Mouse (Mus musculus): ENCODE results near the gene Msh5. TPM values are rescaled to one million over a fixed set of nuclear protein-coding genes. Genes with fewer than 3 reads are reported as not detected.

Msh5 gene
- total RNA-seq, 2 experiments from 2014 or later: not detected

GRCm38 (mm10) chr17:35032323-35032870 lies 14.1 kb downstream of the Msh5 start:
- intact Hi-C loops (cut with DNase I): no loop called here
- TF ChIP-seq CTCF (IDR thresholded peaks at IDR 0.05): no peak
- Histone ChIP-seq H3K27ac (no peak overlapping the region), H3K4me3 (no peak overlapping the region)
- DNase-seq: no peak

DNA sequence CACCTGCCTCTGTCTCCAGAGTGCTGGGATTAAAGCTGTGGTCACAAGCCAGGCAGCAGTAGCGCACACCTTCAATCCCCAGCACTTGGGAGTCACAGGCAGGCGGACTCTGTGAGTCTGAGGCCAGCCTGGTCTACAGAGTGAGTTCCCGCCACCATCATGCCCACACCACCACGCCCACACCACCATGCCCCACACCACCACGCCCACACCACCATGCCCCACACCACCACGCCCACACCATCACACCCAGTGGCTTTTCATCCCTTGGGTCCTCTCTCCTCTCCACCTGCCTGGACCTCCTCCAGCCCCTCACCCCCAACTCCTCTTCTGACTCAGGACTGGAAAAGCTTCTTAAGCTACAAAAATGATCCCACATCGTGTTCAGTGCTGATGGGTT lies 14.7 kb downstream of the Msh5 start:
- intact Hi-C loops (cut with DNase I): no loop called here
- Histone ChIP-seq H3K4me3 (no peak overlapping the region), H3K27ac (no peak overlapping the region)
- peak; percentile 15 for DNase-seq
- TF ChIP-seq CTCF (IDR thresholded peaks at IDR 0.05): no peak

DNA sequence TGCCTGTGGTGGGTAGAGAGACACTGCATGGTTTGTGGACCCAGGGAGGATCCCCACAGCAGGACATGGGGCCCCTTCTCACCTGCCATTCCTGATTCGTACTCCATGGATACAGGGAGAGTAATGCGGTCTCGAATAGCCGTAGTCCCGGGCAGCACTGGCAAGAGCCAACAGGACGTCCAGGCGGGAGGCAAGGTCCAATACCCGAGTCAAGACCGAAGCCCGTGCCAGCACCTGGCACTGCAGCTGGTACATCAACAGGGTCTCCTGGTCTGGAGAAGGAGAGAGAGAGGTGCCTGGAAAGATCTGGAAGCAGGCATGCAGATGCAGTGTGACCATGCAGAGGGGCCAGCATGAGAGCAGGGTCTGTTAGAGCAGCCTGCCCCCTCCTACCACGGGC lies 15.3 kb downstream of the Msh5 start:
- no peak overlapping the region for H3K27ac ChIP-seq
- H3K4me3 ChIP-seq: no peak overlapping the region
- intact Hi-C loops (cut with DNase I): no loop called here
- peak; percentile 15 for DNase-seq
- no peak for TF ChIP-seq CTCF (IDR thresholded peaks at IDR 0.05)

- peak; percentile 19 for DNase-seq
- Histone ChIP-seq H3K27ac (no peak overlapping the region), H3K4me3 (no peak overlapping the region)
- intact Hi-C loops (cut with DNase I): loop anchor here (10.0 kb wide), 1 partner anchor 205 kb away; the partner anchor contains the start of genes Atp6v1g2 and Nfkbil1
- TF ChIP-seq CTCF (IDR thresholded peaks at IDR 0.05): peak; percentile 49
These were observed 16.6 kb downstream of the Msh5 start for GRCm38 (mm10) chr17:35029691-35030532.

GRCm38 (mm10) chr17:35028315-35028714 lies 18.2 kb downstream of the Msh5 start:
- no peak for TF ChIP-seq CTCF (IDR thresholded peaks at IDR 0.05)
- intact Hi-C loops (cut with DNase I): loop anchor here (10.0 kb wide), 1 partner anchor 206 kb away; the partner anchor contains the start of genes Atp6v1g2 and Nfkbil1
- no peak for DNase-seq
- no peak overlapping the region for H3K27ac ChIP-seq
- no peak overlapping the region for H3K4me3 ChIP-seq

DNA sequence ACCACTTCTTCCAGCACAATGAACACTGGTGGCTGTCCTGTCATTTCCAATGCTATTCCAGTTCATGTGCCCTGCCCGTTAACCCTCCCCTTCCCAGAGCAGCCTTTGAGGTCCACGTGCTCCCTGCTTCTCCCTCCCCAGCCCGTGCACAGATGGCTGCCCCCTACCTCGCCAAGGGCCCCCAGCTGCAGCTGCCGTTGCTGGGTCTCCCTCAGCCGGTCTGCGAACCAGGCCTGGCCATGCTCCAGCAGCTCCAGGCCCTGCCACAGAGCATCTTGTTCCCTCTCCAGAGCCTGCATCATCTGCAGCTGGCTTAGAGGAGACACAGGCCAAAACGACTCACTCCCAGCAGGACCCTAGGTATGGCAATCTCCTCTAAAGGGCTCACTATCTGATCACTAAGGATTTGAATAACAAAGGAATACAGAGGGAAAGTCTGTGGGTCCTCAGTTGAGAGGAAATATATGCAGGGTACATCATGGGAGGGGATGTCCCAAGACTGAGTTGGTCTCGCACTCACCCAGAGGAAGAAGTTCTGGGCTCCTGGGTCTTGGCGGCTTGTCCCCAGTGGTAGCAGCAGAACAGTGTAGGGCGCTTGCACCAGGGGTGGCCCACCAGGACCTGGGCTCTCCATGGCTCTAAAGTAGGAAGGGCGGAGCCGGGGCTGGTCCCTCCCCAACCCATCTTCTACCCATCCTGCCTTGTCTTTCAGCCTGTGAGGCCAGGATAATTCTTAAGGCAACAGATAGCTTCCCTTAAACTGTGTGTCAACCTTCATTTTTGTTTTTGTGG lies 19.1 kb downstream of the Msh5 start, which contains the start of gene Sapcd1:
TSS of gene Sapcd1 (minus strand) at position 740 of the 792 bp plus-strand sequence.
- no peak for TF ChIP-seq CTCF (IDR thresholded peaks at IDR 0.05)
- intact Hi-C loops (cut with DNase I): loop anchor here (10.0 kb wide), 1 partner anchor 207 kb away; the partner anchor contains the start of genes Atp6v1g2 and Nfkbil1
- Histone ChIP-seq H3K27ac (no peak within 1 kb of the TSS), H3K4me3 (no peak within 1 kb of the TSS)
- peak; percentile 68 for DNase-seq

- TF ChIP-seq CTCF (IDR thresholded peaks at IDR 0.05): no peak
- intact Hi-C loops (cut with DNase I): loop anchor here (10.0 kb wide), 1 partner anchor 209 kb away; the partner anchor contains the start of genes Atp6v1g2 and Nfkbil1
- H3K27ac ChIP-seq: no peak overlapping the region
- H3K4me3 ChIP-seq: no peak overlapping the region
- DNase-seq: peak; percentile 12
These were observed 20.3 kb downstream of the Msh5 start for GRCm38 (mm10) chr17:35026206-35026605.

GRCm38 (mm10) chr17:35024691-35025488 lies 21.7 kb downstream of the Msh5 start:
- DNase-seq: peak; percentile 26
- intact Hi-C loops (cut with DNase I): loop anchor here (5.0 to 10.0 kb wide), 2 partner anchors 62 to 210 kb away; partner anchors contain the start of genes Abhd16a, Atp6v1g2, Ly6g6f and Nfkbil1
- TF ChIP-seq CTCF (IDR thresholded peaks at IDR 0.05): no peak
- no peak overlapping the region for H3K27ac ChIP-seq
- no peak overlapping the region for H3K4me3 ChIP-seq

DNA sequence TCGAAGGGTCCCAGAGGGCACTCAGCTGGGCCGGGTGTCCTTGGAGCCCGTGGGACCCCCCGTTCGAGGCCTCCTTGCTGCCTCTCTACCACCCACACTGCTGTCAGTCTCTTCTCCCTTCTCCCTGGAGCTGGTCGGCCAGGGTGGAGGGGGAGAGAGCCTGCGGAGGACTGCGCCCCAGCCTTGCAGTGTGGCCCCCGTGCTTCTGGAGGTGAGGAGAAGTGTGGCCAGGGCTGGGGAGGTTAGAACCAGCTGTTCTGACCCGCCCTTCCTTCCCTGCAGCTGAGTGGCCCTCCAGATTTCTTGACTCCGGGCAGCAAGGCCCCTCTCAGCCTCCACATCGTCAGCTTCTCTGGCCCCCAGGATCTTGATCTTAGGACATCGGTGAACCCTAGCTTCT lies 22.3 kb downstream of the Msh5 start:
- DNase-seq: peak; percentile 16
- Histone ChIP-seq H3K27ac (no peak overlapping the region; the same call in 1 of the 2 replicates), H3K4me3 (no peak overlapping the region)
- intact Hi-C loops (cut with DNase I): loop anchor here (5.0 to 10.0 kb wide), 2 partner anchors 63 to 211 kb away; partner anchors contain the start of genes Abhd16a, Atp6v1g2, Ly6g6f and Nfkbil1
- no peak for TF ChIP-seq CTCF (IDR thresholded peaks at IDR 0.05)

GRCm38 (mm10) chr17:35023756-35024155 lies 22.8 kb downstream of the Msh5 start:
- intact Hi-C loops (cut with DNase I): loop anchor here (5.0 to 10.0 kb wide), 2 partner anchors 64 to 211 kb away; partner anchors contain the start of genes Abhd16a, Atp6v1g2, Ly6g6f and Nfkbil1
- DNase-seq: peak; percentile 21
- TF ChIP-seq CTCF (IDR thresholded peaks at IDR 0.05): no peak
- Histone ChIP-seq H3K4me3 (no peak overlapping the region), H3K27ac (no peak overlapping the region; the same call in 1 of the 2 replicates)

- intact Hi-C loops (cut with DNase I): loop anchor here (5.0 to 10.0 kb wide), 2 partner anchors 64 to 212 kb away; partner anchors contain the start of genes Abhd16a, Atp6v1g2, Ly6g6f and Nfkbil1
- no peak overlapping the region; the same call in 1 of the 2 replicates for H3K27ac ChIP-seq
These were observed 23.3 kb downstream of the Msh5 start for GRCm38 (mm10) chr17:35023221-35023620.

More at GRCm38 (mm10) chr17:35023221-35023620, 23.3 kb downstream of the Msh5 start:
- H3K4me3 ChIP-seq: no peak overlapping the region
- no peak for DNase-seq
- TF ChIP-seq CTCF (IDR thresholded peaks at IDR 0.05): no peak

All from gastrocnemius, adult 2 months (tissue).